Mouse (Mus musculus) hindlimb bud, embryonic 11.5 days (tissue): ENCODE results near the gene Gm8857.
"Not testable (repeated sequence)": the region's sequence is repeated elsewhere in the genome, so short reads cannot be mapped to it uniquely, and the experiment has no call there.

Experiments used
- DNase-seq: peaks from one replicate; pipeline ENCODE4 v3.0.0-alpha.2; 2012; ENCODE audit warnings: low read depth, low spot score; ENCODE audit errors: extremely low spot score

The Gm8857 gene

GRCm38 (mm10) chr5:10947505-10947904 lies at the start of gene Gm8857, which contains the start of gene Gm8871:
Gene Gm8857, plus strand, starts transcription at chr5:10947807.
Gene Gm8871, plus strand, starts transcription at chr5:10947805.
- DNase-seq: not testable (repeated sequence)

GRCm38 (mm10) chr5:10953512-10953911 lies 5.9 kb downstream of the Gm8857 start:
- not testable (repeated sequence) for DNase-seq

DNA sequence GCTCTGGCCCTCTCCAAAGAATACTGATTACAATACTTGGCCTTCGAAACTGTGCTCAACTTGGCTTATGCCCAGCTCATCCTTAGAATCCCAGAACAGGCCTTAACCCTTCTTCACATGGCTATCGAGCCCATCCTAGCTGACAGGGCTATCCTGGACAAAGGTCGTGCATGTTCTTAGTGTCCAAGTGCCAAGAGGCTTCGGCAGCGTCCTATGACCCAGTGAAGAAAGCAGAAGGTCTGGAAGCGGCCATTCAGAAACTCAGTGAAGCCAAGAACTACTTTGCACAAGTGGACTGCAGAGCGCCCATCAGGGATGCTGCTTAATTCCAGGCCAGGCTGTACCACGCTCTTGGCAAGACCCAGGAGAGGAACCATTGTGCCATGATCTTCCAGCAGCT lies 10.4 kb downstream of the Gm8857 start:
- not testable (repeated sequence) for DNase-seq
